Mouse (Mus musculus): ENCODE data around the gene Cep250.

DNA sequence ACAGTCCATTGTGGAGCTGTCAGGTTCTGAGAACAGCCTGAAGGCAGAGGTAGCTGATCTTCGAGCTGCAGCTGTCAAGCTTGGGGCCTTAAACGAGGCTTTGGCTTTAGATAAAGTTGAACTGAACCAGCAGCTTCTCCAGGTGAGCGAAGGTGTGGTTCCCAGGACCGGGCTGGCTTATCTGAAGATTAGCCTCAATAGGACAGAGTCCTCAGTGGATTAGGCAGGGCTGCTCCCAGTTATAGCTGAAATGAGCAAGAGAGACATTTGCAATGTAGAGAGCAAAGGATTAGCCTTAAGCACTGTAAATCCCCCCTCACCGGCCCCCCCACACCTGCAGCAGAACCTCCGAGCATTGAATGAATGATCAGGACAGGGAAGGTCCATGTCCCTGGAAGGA is 17.1 kb downstream of the Cep250 start:
- no peak for TF ChIP-seq POLR2A (IDR thresholded peaks at IDR 0.05; ENCODE audit: extremely low read depth, insufficient read depth, low read length)
- no peak for TF ChIP-seq CTCF (IDR thresholded peaks at IDR 0.05; ENCODE audit: extremely low read depth, insufficient read depth, low read length)
